Mouse (Mus musculus): ENCODE results near the gene Me1.

- TF ChIP-seq CTCF (IDR thresholded peaks at IDR 0.05; ENCODE audit: extremely low read depth, insufficient read depth, low read length) (no peak), POLR2A (IDR thresholded peaks at IDR 0.05; ENCODE audit: extremely low read depth, insufficient read depth, low read length) (no peak)
These were observed 67.8 kb downstream of the Me1 start for GRCm38 (mm10) chr9:86627745-86628496.
